Mouse (Mus musculus) G1E (cell line): ENCODE measurements around the gene Tesk1. TPM values are rescaled to one million over a fixed set of nuclear protein-coding genes. Genes with fewer than 3 reads are reported as not detected.

Experiments
- ATAC-seq: 2 replicates; pipeline ENCODE4 v1.8.0; 2016; ENCODE audit warnings: mild to moderate bottlenecking; ENCODE audit not compliant: insufficient number of reproducible peaks, poor library complexity, low FRiP score, severe bottlenecking; ENCODE audit errors: extremely low read depth
- DNase-seq: peaks from one replicate; pipeline ENCODE4 v3.0.0; 2012; ENCODE audit warnings: low spot score
- H3K27me3 ChIP-seq: 2 replicates; pipeline ENCODE4 v1.6.1; 2012; ENCODE audit warnings: mild to moderate bottlenecking, low read length, inconsistent platforms; ENCODE audit not compliant: insufficient read depth
- H3K36me3 ChIP-seq: replicated peaks from 2 replicates; pipeline ENCODE3; 2012; ENCODE audit warnings: mild to moderate bottlenecking, inconsistent platforms
- H3K4me1 ChIP-seq: 2 replicates; pipeline ENCODE4 v1.6.1; 2012; ENCODE audit warnings: low read depth, low read length, inconsistent platforms, mixed read lengths; ENCODE audit not compliant: insufficient read depth
- H3K4me3 ChIP-seq: 2 replicates; pipeline ENCODE4 v1.5.1; 2012; ENCODE audit warnings: low read depth, mild to moderate bottlenecking, inconsistent platforms, low read length, moderate library complexity, mixed read lengths
- H3K9me3 ChIP-seq: replicated peaks from 2 replicates; pipeline ENCODE4 v1.6.1; 2012; ENCODE audit warnings: inconsistent platforms
- CTCF ChIP-seq: IDR thresholded peaks from 2 replicates; pipeline ENCODE4 v1.5.1; 2012; ENCODE audit warnings: low read depth, low read length, inconsistent platforms, mixed read lengths
- GATA1 ChIP-seq: IDR thresholded peaks from 2 replicates; pipeline ENCODE4 v1.6.1; 2012; ENCODE audit warnings: borderline replicate concordance, low read length, inconsistent platforms, mixed read lengths
- GATA2 ChIP-seq: IDR thresholded peaks from 2 replicates; pipeline ENCODE4 v1.6.1; 2012; ENCODE audit warnings: low read depth, low read length, inconsistent platforms, borderline replicate concordance
- POLR2AphosphoS5 ChIP-seq: IDR thresholded peaks from 2 replicates; pipeline ENCODE4 v1.6.1; 2012; ENCODE audit warnings: low read depth, low read length, inconsistent platforms; ENCODE audit not compliant: insufficient replicate concordance
- TAL1 ChIP-seq: conservative IDR thresholded peaks from 2 replicates; pipeline ENCODE4 v1.6.1; 2012; ENCODE audit warnings: low read depth, low read length, inconsistent platforms, mixed read lengths
- polyA plus RNA-seq: library from polyadenylated mRNA; stranded (reverse); fragments of >175 nt; gene quantifications from 2 replicates; pipeline ENCODE4 v1.2.3, GENCODE M21; 2012
- total RNA-seq, 2 experiments: library from RNA; stranded (forward) in 1 of 2; stranded (reverse) in 1 of 2; fragments of 200-1000 nt in 1 of 2; fragments of >200 nt in 1 of 2; fragmentation: Nextera tagmentation in 1 of 2; gene quantifications; 2 replicates each; pipeline ENCODE4 v1.2.3; 2014 to 2017

Tesk1 gene
- total and polyA plus RNA-seq, 3 experiments, result 8.7 to 55.8 (median 26.3) TPM

- H3K27me3 ChIP-seq, result peaks cover 13% of the 10 kb centered on the region
- H3K4me1 ChIP-seq, result peaks cover 17% of the 10 kb centered on the region
- ATAC-seq (no peak), DNase-seq (no peak)
- H3K9me3 ChIP-seq, result no peaks in the 10 kb centered on the region
- no peak overlapping the region for H3K4me3 ChIP-seq
- H3K36me3 ChIP-seq, result peaks cover 42% of the 10 kb centered on the region
- no peak for TF ChIP-seq GATA2
- TF ChIP-seq TAL1, result no peak
- no peak for TF ChIP-seq CTCF
- TF ChIP-seq GATA1, result no peak
- no peak for TF ChIP-seq POLR2AphosphoS5
Measured at GRCm38 (mm10) chr4:43447251-43447650, 5.5 kb downstream of the Tesk1 start.

GRCm38 (mm10) chr4:43448554-43448953 lies 6.8 kb downstream of the Tesk1 start:
- Histone ChIP-seq H3K9me3 (no peaks in the 10 kb centered on the region), H3K36me3 (peaks cover 42% of the 10 kb centered on the region), H3K27me3 (peaks cover 26% of the 10 kb centered on the region), H3K4me1 (peaks cover 19% of the 10 kb centered on the region), H3K4me3 (no peak overlapping the region)
- TF ChIP-seq CTCF (no peak), TAL1 (no peak), GATA1 (no peak), GATA2 (no peak), POLR2AphosphoS5 (no peak)
- no peak for DNase-seq
- no peak for ATAC-seq

- Histone ChIP-seq H3K9me3 (no peaks in the 10 kb centered on the region), H3K4me3 (no peak overlapping the region), H3K4me1 (peaks cover 31% of the 10 kb centered on the region), H3K27me3 (peaks cover 49% of the 10 kb centered on the region), H3K36me3 (peaks cover 13% of the 10 kb centered on the region)
- TF ChIP-seq CTCF (no peak), GATA2 (no peak), TAL1 (no peak), POLR2AphosphoS5 (no peak), GATA1 (no peak)
- DNase-seq, result no peak
- ATAC-seq, result no peak
Measured at GRCm38 (mm10) chr4:43452315-43452714, 10.6 kb downstream of the Tesk1 start.

GRCm38 (mm10) chr4:43453413-43453812 lies 11.7 kb downstream of the Tesk1 start:
- H3K27me3 ChIP-seq, result peaks cover 55% of the 10 kb centered on the region
- peaks cover 31% of the 10 kb centered on the region for H3K4me1 ChIP-seq
- no peaks in the 10 kb centered on the region for H3K9me3 ChIP-seq
- DNase-seq, result no peak
- H3K4me3 ChIP-seq, result no peak overlapping the region
- no peak for TF ChIP-seq CTCF
- TF ChIP-seq GATA1, result no peak
- no peak for TF ChIP-seq POLR2AphosphoS5
- TF ChIP-seq TAL1, result no peak
- TF ChIP-seq GATA2, result no peak
- no peak for ATAC-seq
- H3K36me3 ChIP-seq, result peaks cover 2% of the 10 kb centered on the region

- DNase-seq (peak; percentile 79), ATAC-seq (peak; percentile 70)
- H3K4me1 ChIP-seq, result peaks cover 31% of the 10 kb centered on the region
- H3K9me3 ChIP-seq, result no peaks in the 10 kb centered on the region
- H3K4me3 ChIP-seq, result no peak within 1 kb of the TSS; the same call in 1 of the 2 replicates
- H3K36me3 ChIP-seq, result no peaks in the 10 kb centered on the region
- no peak for TF ChIP-seq CTCF
- TF ChIP-seq POLR2AphosphoS5, result no peak
- TF ChIP-seq GATA1, result no peak
- TF ChIP-seq TAL1, result no peak
- no peak for TF ChIP-seq GATA2
- H3K27me3 ChIP-seq, result peaks cover 63% of the 10 kb centered on the region
Measured at GRCm38 (mm10) chr4:43454041-43454836, 12.5 kb downstream of the Tesk1 start, which contains the start of gene Cd72. Cd72 (minus strand) TSS chr4:43454628.

GRCm38 (mm10) chr4:43456470-43456869 lies 14.7 kb downstream of the Tesk1 start:
- DNase-seq (no peak), ATAC-seq (no peak)
- Histone ChIP-seq H3K4me3 (no peak overlapping the region), H3K4me1 (peaks cover 31% of the 10 kb centered on the region), H3K9me3 (no peaks in the 10 kb centered on the region), H3K36me3 (no peaks in the 10 kb centered on the region), H3K27me3 (peaks cover 67% of the 10 kb centered on the region)
- TF ChIP-seq GATA1 (no peak), GATA2 (no peak), CTCF (no peak)

- Histone ChIP-seq H3K4me1 (peaks cover 31% of the 10 kb centered on the region), H3K4me3 (no peak overlapping the region), H3K27me3 (peaks cover 67% of the 10 kb centered on the region), H3K9me3 (no peaks in the 10 kb centered on the region), H3K36me3 (no peaks in the 10 kb centered on the region)
- DNase-seq (no peak), ATAC-seq (no peak)
- TF ChIP-seq TAL1, result no peak
- TF ChIP-seq GATA2, result no peak
- TF ChIP-seq CTCF, result no peak
- TF ChIP-seq GATA1, result no peak
- no peak for TF ChIP-seq POLR2AphosphoS5
Measured at GRCm38 (mm10) chr4:43457124-43457523, 15.4 kb downstream of the Tesk1 start.
